Mouse (Mus musculus) cerebellum, adult 9-11 months (tissue): ENCODE data around the gene Esyt3.
A peak's percentile ranks its signal among the peaks of the same experiment; 100 is the strongest.

Experiments
- DNase-seq: peaks from one replicate; pipeline ENCODE4 v3.0.0; 2022

The Esyt3 gene

GRCm38 (mm10) chr9:99357921-99358692 is at the start of gene Esyt3:
Gene Esyt3, minus strand, starts transcription at chr9:99358557.
- DNase-seq, result peak; percentile 11

- DNase-seq, result peak; percentile 41
Measured at GRCm38 (mm10) chr9:99401288-99401974, 43.1 kb upstream of the Esyt3 start.

GRCm38 (mm10) chr9:99400781-99401180 is 42.4 kb upstream of the Esyt3 start:
- peak; percentile 47 for DNase-seq

- peak; percentile 64 for DNase-seq
Measured at GRCm38 (mm10) chr9:99397056-99397815, 38.9 kb upstream of the Esyt3 start.

GRCm38 (mm10) chr9:99394366-99394765 is 36.0 kb upstream of the Esyt3 start:
- DNase-seq, result no peak

- no peak for DNase-seq
Measured at GRCm38 (mm10) chr9:99393146-99393545, 34.8 kb upstream of the Esyt3 start.

GRCm38 (mm10) chr9:99391557-99391956 is 33.2 kb upstream of the Esyt3 start:
- no peak for DNase-seq

- DNase-seq, result no peak
Measured at GRCm38 (mm10) chr9:99390716-99391115, 32.4 kb upstream of the Esyt3 start.

GRCm38 (mm10) chr9:99390201-99390600 is 31.8 kb upstream of the Esyt3 start:
- no peak for DNase-seq

GRCm38 (mm10) chr9:99389506-99389905 is 31.1 kb upstream of the Esyt3 start:
- no peak for DNase-seq

- DNase-seq, result no peak
Measured at GRCm38 (mm10) chr9:99388856-99389255, 30.5 kb upstream of the Esyt3 start.

- DNase-seq, result no peak
Measured at GRCm38 (mm10) chr9:99388078-99388477, 29.7 kb upstream of the Esyt3 start.

- DNase-seq, result no peak
Measured at GRCm38 (mm10) chr9:99382556-99382955, 24.2 kb upstream of the Esyt3 start.

- DNase-seq, result no peak
Measured at GRCm38 (mm10) chr9:99379194-99379593, 20.8 kb upstream of the Esyt3 start.

- DNase-seq, result no peak
Measured at GRCm38 (mm10) chr9:99376591-99377418, 18.4 kb upstream of the Esyt3 start.

- DNase-seq, result no peak
Measured at GRCm38 (mm10) chr9:99368431-99368830, 10.1 kb upstream of the Esyt3 start.

GRCm38 (mm10) chr9:99365906-99366305 is 7.5 kb upstream of the Esyt3 start:
- DNase-seq, result no peak

- DNase-seq, result no peak
Measured at GRCm38 (mm10) chr9:99363076-99363475, 4.7 kb upstream of the Esyt3 start.

GRCm38 (mm10) chr9:99361946-99362345 is 3.6 kb upstream of the Esyt3 start:
- no peak for DNase-seq

- DNase-seq, result no peak
Measured at GRCm38 (mm10) chr9:99359012-99359411, 655 bp upstream of the Esyt3 start.

- DNase-seq, result no peak
Measured at GRCm38 (mm10) chr9:99357561-99357920, 816 bp downstream of the Esyt3 start.

- DNase-seq, result no peak
Measured at GRCm38 (mm10) chr9:99355971-99356370, 2.4 kb downstream of the Esyt3 start.

- no peak for DNase-seq
Measured at GRCm38 (mm10) chr9:99354796-99355195, 3.6 kb downstream of the Esyt3 start.
